Mouse (Mus musculus) lung, embryonic 16.5 days (tissue): ENCODE measurements at regions not wholly inside any gene's neighbourhood (a gene's known extent, or its start where the extent isn't known, plus 50 kb on each side); places are given as distances from the start of the nearest gene placed in this dataset.

ENCODE experiments used
- ATAC-seq: fragments of 200-750 bp; cut with Nextera tagmentation; 2 replicates; pipeline ENCODE4 v1.8.0; 2017; ENCODE audit warnings: low read depth, mild to moderate bottlenecking, moderate library complexity
- H3K27ac ChIP-seq: fragments of 300-500 bp; sonication (generic); 2 replicates; pipeline ENCODE4 v1.5.1; 2014; ENCODE audit warnings: mild to moderate bottlenecking, control low read depth, low read length
- H3K27me3 ChIP-seq: fragments of 300-500 bp; sonication (generic); 2 replicates; pipeline ENCODE4 v1.6.1; 2014; ENCODE audit warnings: low read depth, low read length, mixed read lengths; ENCODE audit not compliant: control insufficient read depth, insufficient read depth
- H3K36me3 ChIP-seq: fragments of 300-500 bp; sonication (generic); 2 replicates; pipeline ENCODE4 v1.6.1; 2014; ENCODE audit warnings: low read length; ENCODE audit not compliant: control insufficient read depth, insufficient read depth
- H3K4me1 ChIP-seq: fragments of 300-500 bp; sonication (generic); replicated peaks from 2 replicates; pipeline ENCODE4 v1.6.1; 2014; ENCODE audit warnings: low read length, mixed read lengths; ENCODE audit not compliant: control insufficient read depth, insufficient read depth
- H3K4me2 ChIP-seq: fragments of 300-500 bp; sonication (generic); 2 replicates; pipeline ENCODE4 v1.6.1; 2014; ENCODE audit warnings: low read depth, low read length, control low read depth
- H3K4me3 ChIP-seq: fragments of 300-500 bp; sonication (generic); 2 replicates; pipeline ENCODE4 v1.5.1; 2014; ENCODE audit warnings: mild to moderate bottlenecking, low read length, control low read depth
- H3K9ac ChIP-seq: fragments of 300-500 bp; sonication (generic); 2 replicates; pipeline ENCODE4 v1.6.1; 2014; ENCODE audit warnings: low read length, control low read depth
- H3K9me3 ChIP-seq: fragments of 300-500 bp; sonication (generic); 2 replicates; pipeline ENCODE4 v1.6.1; 2016; ENCODE audit warnings: low read length; ENCODE audit not compliant: control insufficient read depth
- WGBS: fragments of 180-500 bp; shearing (Covaris S2); extraction: QIAGEN DNeasy Blood & Tissue Kit; methylation state at CpG from one replicate; pipeline ENCODE4 v1.1.7; 2014; 5-methylcytosine and 5-hydroxymethylcytosine counted together

DNA sequence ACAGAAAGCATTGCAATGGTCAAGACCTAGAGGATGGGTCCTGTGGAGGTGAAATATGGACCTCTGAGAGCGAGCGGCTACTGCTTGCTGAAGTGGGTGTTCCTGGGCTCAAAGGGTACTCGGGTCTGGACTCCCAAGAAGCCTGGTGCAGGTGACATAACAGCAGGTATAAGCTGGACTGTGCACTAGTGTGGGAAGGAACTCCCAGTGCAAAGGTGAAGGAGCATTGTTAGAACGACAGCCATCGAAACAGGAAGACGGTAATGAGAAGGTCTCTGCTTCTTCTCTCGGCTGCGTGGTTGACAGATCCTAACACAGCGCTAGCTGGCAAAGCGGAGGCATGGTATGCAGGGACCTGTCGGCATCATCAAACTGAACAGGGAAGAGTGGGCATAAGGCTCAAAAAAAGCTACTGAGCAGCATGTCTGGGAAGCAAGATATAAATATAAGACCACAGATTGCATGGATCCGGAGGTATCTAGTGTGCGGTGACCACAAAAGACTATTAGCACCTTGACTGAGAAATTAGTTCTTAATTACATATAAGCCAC is 287.0 kb upstream of the Klf3 start:
- H3K9me3 ChIP-seq = no peaks in the 10 kb centered on the region
- no peaks in the 10 kb centered on the region for H3K36me3 ChIP-seq
- no peak overlapping the region for H3K4me3 ChIP-seq
- no peak overlapping the region for H3K27ac ChIP-seq
- H3K4me1 ChIP-seq = peaks cover 9% of the 10 kb centered on the region
- 81% methylated on average over 13 of the region's 13 CpGs for whole genome bisulfite sequencing
- no peak overlapping the region for H3K4me2 ChIP-seq
- H3K9ac ChIP-seq = no peak overlapping the region
- ATAC-seq = no peak
- no peaks in the 10 kb centered on the region for H3K27me3 ChIP-seq

- Histone ChIP-seq H3K36me3 (no peaks in the 10 kb centered on the region), H3K4me1 (peaks cover 11% of the 10 kb centered on the region), H3K27me3 (no peaks in the 10 kb centered on the region), H3K9ac (no peak overlapping the region), H3K9me3 (no peaks in the 10 kb centered on the region), H3K27ac (no peak overlapping the region), H3K4me2 (no peak overlapping the region), H3K4me3 (no peak overlapping the region)
- ATAC-seq = no peak
- 83% methylated on average over 4 of the region's 4 CpGs for WGBS
These were observed 285.9 kb upstream of the Klf3 start for GRCm38 (mm10) chr5:64517241-64517640.

DNA sequence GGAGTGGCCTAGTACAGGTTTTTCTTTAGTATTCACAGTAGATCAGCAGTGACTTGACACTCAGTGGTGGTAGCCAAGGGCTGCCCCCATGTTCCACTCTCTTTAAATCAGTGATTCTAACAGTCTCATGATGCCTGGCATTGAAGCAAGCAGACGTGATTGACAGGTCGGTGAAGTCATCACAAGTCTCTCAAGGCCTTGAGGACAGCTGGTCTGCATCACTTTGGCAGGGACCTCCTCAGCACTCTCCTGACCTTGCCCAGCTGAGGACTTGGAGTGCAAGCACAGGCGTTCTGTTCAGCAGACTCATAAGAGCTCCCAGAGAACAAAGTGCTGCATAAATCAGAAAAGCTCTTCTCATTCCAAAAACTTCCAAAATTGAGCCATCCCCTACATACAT is 285.4 kb upstream of the Klf3 start:
- 38% methylated on average over 3 of the region's 3 CpGs for WGBS
- Histone ChIP-seq H3K27ac (no peak overlapping the region), H3K4me1 (peaks cover 13% of the 10 kb centered on the region), H3K9ac (no peak overlapping the region), H3K36me3 (no peaks in the 10 kb centered on the region), H3K9me3 (no peaks in the 10 kb centered on the region), H3K4me3 (no peak overlapping the region), H3K27me3 (no peaks in the 10 kb centered on the region), H3K4me2 (no peak overlapping the region)
- no peak; the same call in 1 of the 2 replicates for ATAC-seq

DNA sequence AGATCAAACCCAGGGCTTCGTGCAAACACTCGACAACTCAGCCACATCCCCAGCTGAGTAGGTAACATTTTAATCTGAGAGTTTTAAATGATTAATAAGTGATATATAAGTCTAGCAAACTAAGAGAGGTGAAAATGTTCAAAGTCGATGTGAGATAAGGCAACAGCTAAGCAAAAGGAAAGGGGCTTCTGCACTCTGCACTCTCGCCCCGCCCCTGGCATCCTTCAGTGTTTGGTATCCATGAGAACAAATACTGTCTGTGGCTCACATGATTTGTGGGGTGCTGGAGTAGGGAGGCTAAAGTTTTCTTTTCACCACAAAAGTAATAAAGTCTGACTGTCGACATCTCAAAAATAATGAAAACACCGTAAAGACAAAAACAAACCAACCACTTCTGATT is 284.2 kb upstream of the Klf3 start:
- 44% methylated on average over 7 of the region's 7 CpGs for WGBS
- no peak for ATAC-seq
- Histone ChIP-seq H3K27me3 (no peaks in the 10 kb centered on the region), H3K36me3 (no peaks in the 10 kb centered on the region), H3K9ac (no peak overlapping the region), H3K9me3 (no peaks in the 10 kb centered on the region; the same call in 1 of the 2 replicates), H3K4me3 (no peak overlapping the region), H3K27ac (no peak overlapping the region), H3K4me1 (peaks cover 8% of the 10 kb centered on the region), H3K4me2 (no peak overlapping the region)

GRCm38 (mm10) chr5:64519731-64520130 is 283.5 kb upstream of the Klf3 start:
- 76% methylated on average over 12 of the region's 12 CpGs for WGBS
- Histone ChIP-seq H3K4me2 (no peak overlapping the region), H3K9me3 (no peaks in the 10 kb centered on the region; the same call in 1 of the 2 replicates), H3K4me3 (no peak overlapping the region), H3K9ac (no peak overlapping the region), H3K36me3 (no peaks in the 10 kb centered on the region), H3K27me3 (no peaks in the 10 kb centered on the region), H3K27ac (no peak overlapping the region), H3K4me1 (peaks cover 8% of the 10 kb centered on the region)
- ATAC-seq = no peak

DNA sequence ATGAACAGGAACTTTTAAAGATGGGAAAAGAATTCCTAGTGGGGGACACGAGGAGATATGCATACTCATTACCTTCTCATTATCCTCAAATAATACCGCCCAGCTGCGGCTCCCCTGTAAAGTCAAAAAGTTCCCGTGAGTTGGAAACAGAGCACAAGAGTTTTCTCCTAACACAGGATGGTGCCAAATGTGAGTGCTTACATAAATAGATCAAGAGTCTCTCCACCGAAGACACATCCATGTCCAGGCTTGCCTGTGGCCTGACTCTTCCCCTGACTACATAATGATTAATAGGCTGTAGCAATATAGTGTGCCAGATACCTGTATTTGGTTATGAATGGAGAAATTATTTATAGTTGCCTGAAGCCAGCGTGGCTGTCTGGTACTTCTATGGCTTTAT is 281.8 kb upstream of the Klf3 start:
- Histone ChIP-seq H3K4me1 (peaks cover 8% of the 10 kb centered on the region), H3K9ac (no peak overlapping the region), H3K27me3 (no peaks in the 10 kb centered on the region), H3K4me3 (no peak overlapping the region), H3K9me3 (no peaks in the 10 kb centered on the region; the same call in 1 of the 2 replicates), H3K4me2 (no peak overlapping the region), H3K36me3 (no peaks in the 10 kb centered on the region), H3K27ac (no peak overlapping the region)
- ATAC-seq = no peak
- WGBS = 64% methylated on average over 6 of the region's 6 CpGs

GRCm38 (mm10) chr5:64521969-64522368 is 281.2 kb upstream of the Klf3 start:
- Histone ChIP-seq H3K27me3 (no peaks in the 10 kb centered on the region), H3K4me1 (peaks cover 8% of the 10 kb centered on the region), H3K9me3 (no peaks in the 10 kb centered on the region; the same call in 1 of the 2 replicates), H3K9ac (no peak overlapping the region), H3K36me3 (no peaks in the 10 kb centered on the region), H3K4me3 (no peak overlapping the region), H3K27ac (no peak overlapping the region), H3K4me2 (no peak overlapping the region)
- 36% methylated on average over 5 of the region's 5 CpGs for WGBS
- no peak for ATAC-seq

GRCm38 (mm10) chr5:64526521-64526920 is 276.7 kb upstream of the Klf3 start:
- Histone ChIP-seq H3K4me3 (no peak overlapping the region), H3K27me3 (no peaks in the 10 kb centered on the region), H3K4me2 (no peak overlapping the region), H3K36me3 (no peaks in the 10 kb centered on the region), H3K9me3 (no peaks in the 10 kb centered on the region; the same call in 1 of the 2 replicates), H3K9ac (no peak overlapping the region), H3K4me1 (peaks cover 4% of the 10 kb centered on the region; the same call in 1 of the 2 replicates), H3K27ac (no peak overlapping the region)
- 85% methylated on average over 3 of the region's 3 CpGs for WGBS
- no peak for ATAC-seq

- WGBS = 67% methylated on average over 3 of the region's 3 CpGs
- Histone ChIP-seq H3K27me3 (no peaks in the 10 kb centered on the region), H3K36me3 (no peaks in the 10 kb centered on the region), H3K4me1 (no peaks in the 10 kb centered on the region), H3K27ac (no peak overlapping the region), H3K4me3 (no peak overlapping the region), H3K9ac (no peak overlapping the region), H3K9me3 (no peaks in the 10 kb centered on the region; the same call in 1 of the 2 replicates), H3K4me2 (no peak overlapping the region)
- ATAC-seq = no peak
These were observed 275.2 kb upstream of the Klf3 start for GRCm38 (mm10) chr5:64527962-64528361.

DNA sequence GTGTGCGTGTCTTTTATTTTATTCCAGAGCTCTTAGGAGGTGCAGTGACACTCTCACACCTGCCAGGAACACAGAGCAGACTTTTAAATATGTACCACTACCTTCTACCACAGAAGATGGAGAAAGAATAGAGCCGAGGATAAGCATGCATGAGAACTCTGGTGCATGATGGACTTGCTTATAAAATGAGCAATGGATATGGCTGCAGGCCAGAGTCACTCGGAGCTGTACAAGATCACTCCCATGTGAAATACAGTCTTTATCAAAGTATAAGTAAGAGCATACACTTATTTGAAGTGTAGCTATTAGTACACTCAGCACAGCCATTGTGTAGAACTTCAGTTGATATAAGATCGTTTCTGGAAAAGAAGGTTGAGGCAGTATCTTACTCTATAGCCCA is 268.8 kb upstream of the Klf3 start:
- H3K27ac ChIP-seq = no peak overlapping the region
- no peak overlapping the region for H3K4me3 ChIP-seq
- H3K4me1 ChIP-seq = peaks cover 4% of the 10 kb centered on the region
- WGBS = 68% methylated on average over 4 of the region's 4 CpGs
- H3K27me3 ChIP-seq = no peaks in the 10 kb centered on the region
- H3K36me3 ChIP-seq = no peaks in the 10 kb centered on the region
- no peak overlapping the region for H3K4me2 ChIP-seq
- no peak for ATAC-seq
- H3K9me3 ChIP-seq = no peaks in the 10 kb centered on the region
- H3K9ac ChIP-seq = no peak overlapping the region
